Mouse (Mus musculus): ENCODE data around the gene Ngfr.

Gene Ngfr

DNA sequence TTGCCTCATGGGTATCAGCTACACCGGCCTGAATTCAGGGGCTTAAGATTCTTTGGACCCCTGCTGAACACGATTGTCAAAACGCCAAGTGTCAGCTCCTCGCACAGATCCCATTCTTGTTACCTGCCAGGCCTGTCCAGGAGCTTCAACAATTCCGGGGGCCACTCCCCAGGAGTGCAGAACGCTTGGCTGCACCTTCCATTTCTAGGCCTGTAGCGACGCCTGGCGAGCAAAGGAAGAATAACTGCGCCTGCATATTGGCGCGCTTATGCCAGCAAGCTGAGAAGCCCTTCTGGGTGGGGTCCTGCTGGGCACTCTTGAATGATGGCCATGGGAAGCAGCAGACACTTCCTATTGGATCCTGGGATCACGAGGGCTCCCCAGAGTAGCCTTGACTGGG is 66.0 kb downstream of the Ngfr start:
- in situ Hi-C loops (cut with MboI, MseI), result loop anchor here in 1 of 2 experiments (5.0 kb wide), 1 partner anchor 264 kb away; no protein-coding TSS in a partner anchor

DNA sequence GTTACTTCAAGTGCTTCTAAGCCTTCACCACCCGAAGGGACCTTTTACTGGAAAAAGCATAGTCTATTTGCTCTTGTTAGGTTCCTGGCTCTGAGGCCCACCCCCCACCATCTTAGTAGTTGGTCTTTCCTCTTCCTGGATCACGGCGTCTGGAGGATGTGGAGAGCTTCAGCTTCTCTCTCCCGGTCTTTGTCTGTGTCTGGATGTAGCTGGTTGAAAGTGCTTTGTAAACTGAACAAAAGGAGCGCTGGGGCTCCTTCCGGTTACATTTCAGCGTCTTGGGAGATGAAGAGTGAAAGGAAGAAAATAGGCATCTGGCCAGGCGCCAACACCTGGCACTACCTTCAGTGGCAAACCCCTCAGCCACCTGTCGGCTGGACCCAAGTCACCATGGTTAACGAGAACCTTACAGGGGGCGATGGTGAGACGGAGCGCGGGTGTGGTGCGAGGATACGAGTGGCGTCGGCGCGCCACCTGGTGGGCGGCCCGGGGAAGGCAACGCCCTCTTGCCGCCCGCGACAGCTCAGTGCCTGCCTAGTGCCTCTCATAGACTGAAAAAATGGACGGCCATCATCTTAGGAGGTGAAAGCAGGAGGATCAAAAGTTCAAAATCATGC is 67.0 kb downstream of the Ngfr start:
- in situ Hi-C loops (cut with MboI, MseI), result loop anchor here in 1 of 2 experiments (5.0 kb wide), 1 partner anchor 263 kb away; no protein-coding TSS in a partner anchor

DNA sequence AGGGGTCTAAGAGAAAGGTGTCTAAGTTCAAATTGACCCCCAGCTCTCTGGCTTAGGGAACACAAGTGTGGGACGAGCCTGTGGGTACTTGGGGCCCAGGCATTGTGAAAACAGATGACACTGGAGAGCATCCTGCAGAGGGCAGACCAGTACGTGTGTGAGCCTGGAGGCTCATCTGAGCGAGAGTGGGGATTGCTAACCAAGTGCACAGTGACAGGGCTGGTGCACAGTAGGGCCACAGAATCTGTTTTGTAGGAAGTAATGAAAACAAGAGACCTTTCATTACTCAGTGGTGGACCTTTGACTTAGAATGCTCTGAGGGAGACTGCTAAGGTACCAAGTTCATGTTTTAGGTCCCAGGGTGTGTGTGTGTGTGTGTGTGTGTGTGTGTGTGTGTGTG is 67.5 kb downstream of the Ngfr start:
- in situ Hi-C loops (cut with MboI, MseI), result loop anchor here (5.0 kb wide), 2 partner anchors 123 to 263 kb away; no protein-coding TSS in a partner anchor

DNA sequence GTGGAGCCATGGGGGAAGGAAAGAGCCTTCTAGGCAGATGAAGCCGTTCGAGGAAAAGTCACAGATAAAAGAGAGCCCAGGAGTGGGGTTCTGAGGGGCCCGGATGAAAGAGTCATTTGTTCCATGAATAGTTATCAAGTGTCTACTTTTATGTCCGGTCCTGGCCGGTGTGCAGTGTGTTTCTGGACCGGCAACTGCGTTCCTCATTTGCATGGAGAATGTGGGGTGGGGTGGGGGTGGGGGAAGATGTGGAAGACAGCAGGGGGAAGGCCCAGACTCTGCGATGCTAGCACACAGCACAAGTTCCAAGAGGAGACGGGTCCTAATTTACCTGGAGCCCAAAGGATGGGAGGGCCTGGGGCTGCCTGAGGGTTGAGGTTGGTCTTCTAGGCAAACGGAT is 68.2 kb downstream of the Ngfr start:
- in situ Hi-C loops (cut with MboI, MseI), result loop anchor here (5.0 kb wide), 2 partner anchors 122 to 262 kb away; no protein-coding TSS in a partner anchor

Data from T-helper 17 cell (primary cell).